Mouse (Mus musculus) induced T-regulatory cell, adult 2 months (primary cell): ENCODE data around the gene Ran.

Experiments
- DNase-seq: peaks from one replicate; pipeline ENCODE4 v3.0.0-alpha.2; 2012; ENCODE audit warnings: low read depth

Ran gene

DNA sequence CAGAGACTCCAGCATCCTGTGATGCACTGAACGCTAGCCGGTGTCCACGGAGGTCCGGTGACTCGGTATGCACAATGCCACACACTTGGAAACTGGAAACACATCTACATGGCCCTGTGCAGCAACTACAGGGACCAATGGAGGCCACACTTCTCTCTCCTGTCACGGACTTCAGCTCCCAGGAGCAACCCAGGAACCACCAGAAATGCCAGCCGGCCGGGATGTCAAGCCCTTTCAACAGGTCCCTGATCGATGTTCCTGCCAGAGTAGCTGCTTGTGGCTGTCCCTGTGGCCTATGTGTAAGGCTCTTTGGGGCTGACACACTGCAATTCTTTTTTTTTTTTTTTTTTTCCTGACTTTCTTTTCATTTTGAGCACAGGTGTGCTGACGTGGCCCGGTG, 44.3 kb downstream of the Ran start:
- no peak for DNase-seq

GRCm38 (mm10) chr5:129065301-129065700, 45.4 kb downstream of the Ran start:
- no peak for DNase-seq

DNA sequence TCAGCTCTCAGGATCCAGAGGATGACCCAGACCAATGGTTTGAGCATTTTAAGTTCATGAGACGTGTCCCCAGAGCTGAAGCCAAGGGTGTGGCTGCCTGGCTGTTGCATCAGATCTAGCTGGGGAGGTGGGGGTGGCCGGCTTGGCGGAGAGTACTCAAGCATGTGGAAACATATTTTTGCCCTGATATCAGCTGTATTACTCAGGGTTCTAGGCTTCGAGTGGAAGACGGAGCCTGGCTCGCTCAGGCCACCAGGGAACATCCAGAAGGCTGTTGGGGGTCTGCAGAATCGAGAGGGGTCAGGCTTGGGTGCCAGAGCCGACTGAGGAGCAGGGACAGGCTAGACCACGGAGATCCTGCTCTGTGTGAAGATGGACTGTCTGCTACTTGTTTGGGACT, 46.1 kb downstream of the Ran start:
- DNase-seq: no peak

DNA sequence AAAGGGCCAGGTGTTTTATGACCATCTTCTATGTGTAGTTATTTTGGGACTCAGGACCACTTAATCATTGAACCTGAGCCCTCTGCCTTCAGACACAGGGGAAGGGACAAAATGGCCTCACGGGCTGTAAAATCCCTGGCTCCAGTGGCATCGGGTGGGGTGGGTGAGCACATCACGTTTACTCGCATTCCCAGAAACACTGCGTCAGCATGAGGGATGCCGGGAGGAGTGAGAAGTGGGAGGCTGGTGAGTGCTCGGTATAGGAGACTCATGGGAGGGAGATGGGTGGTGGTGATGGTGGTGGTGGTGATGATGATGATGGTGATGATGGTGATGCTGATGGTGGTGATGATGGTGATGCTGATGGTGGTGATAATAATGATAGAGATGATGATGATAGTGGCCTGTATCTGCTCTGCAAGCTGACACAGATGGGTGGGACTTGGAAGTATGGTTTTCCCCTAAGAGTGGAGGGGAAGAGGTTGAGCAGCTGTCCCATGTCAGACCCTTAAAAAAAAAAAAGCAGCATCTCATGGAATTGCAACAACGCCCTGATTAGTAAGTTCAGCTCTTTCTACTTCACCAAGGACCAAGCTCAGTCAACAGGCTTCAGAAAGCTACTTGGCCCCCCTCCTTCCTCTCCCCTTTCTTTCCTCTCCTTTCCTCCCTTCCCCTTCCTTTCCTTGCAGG, 46.8 kb downstream of the Ran start:
- DNase-seq: no peak

DNA sequence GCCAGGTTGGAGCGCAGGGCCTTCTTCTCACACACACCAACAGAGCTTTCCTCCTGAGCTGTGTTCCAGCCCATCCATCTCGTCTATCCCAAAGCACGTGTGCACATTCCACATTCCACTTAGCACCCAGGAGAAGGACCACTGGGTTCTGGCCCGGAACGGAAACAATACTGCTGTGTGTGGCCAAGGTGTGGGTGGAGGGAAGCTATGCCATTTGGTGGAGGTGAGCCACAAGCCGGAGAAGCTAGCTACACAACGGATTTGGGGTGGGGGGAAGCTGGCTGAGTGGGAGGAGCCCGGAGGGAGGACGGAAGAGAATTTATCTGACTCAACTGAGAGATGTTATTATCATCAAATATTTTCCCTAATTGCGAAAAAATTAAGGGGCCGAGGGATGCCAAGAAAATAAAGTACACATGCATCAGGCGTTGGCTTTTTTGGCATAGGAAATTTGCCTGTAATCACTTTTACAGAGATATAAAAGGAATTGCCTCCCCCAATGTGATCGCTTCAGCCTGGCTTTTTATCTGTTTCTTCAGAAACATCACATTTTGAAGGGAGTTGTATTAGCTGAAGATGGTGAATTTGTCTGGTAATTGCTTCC, 47.5 kb downstream of the Ran start:
- no peak for DNase-seq

DNA sequence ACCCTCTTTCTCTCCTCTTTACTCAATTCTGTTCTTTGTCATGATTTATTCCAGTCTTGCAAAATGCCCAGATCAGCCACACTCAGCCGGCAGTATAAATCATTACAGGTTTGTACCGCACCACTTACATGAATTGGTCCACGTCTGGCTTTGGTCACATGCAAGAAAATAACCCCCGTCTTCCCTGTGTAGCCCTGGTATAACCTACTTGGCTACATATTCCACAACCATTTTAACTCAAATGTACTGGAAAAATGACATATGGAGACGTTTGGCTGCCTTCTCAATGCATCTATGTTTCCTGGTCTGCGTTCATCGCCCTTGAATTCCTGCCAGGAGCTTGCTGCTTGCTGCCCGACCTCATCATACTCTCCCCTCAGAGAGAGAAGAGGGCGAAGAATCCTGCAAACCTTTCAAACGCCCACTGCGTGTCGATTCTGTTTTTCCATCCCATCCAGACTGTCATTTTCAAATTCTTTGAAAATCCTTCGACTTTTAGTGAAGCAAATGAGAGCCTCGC, 52.0 kb downstream of the Ran start:
- no peak for DNase-seq

DNA sequence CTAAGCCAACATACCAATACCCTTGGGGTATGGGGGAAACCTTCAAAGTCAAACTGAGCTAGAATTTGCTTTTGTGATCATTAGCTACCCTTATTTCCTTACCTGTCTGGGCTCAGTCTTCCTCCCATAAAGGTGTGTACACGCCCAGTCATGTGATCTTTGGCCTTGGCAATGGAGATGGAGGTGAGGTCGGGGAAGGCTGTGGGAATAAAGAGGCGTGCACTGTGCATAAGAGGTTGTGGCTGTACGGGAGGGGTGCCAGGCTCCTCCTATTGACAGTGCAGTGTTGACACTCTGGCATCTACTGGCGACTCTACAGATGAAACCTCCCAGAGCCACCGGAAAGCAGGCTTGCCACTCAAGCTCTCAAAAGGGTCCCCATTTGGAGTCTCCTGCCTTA, 53.5 kb downstream of the Ran start:
- no peak for DNase-seq
